Mouse (Mus musculus): ENCODE measurements around the gene Eps8l3. TPM values are rescaled to one million over a fixed set of nuclear protein-coding genes. Genes with fewer than 3 reads are reported as not detected.
"Not testable (repeated sequence)": the region's sequence is repeated elsewhere in the genome, so short reads cannot be mapped to it uniquely, and the experiment has no call there.

Eps8l3 gene
- polyA plus RNA-seq, 1 experiment = 0.72 TPM

GRCm38 (mm10) chr3:107873335-107874251, 3.4 kb upstream of the Eps8l3 start:
- 62% methylated on average over 24 of the region's 24 CpGs for WGBS
- H3K27me3 ChIP-seq (replicated peaks; ENCODE audit: control insufficient read depth, insufficient read depth, low read length) = no peaks in the 10 kb centered on the region
- peak; percentile 89 for DNase-seq
- no peak overlapping the region for H3K4me3 ChIP-seq (ENCODE audit: insufficient read depth, low read depth, low read length)
- TF ChIP-seq POLR2A (IDR thresholded peaks at IDR 0.05; ENCODE audit: low read depth, low read length) (no peak), CTCF (conservative IDR thresholded peaks at IDR 0.05; ENCODE audit: insufficient read depth, insufficient read length, low read depth, low read length) (no peak)
- H3K36me3 ChIP-seq (ENCODE audit: control insufficient read depth, insufficient read depth, low read length) = no peaks in the 10 kb centered on the region
- peaks cover 11% of the 10 kb centered on the region; the same call in 1 of the 2 replicates for H3K4me1 ChIP-seq (ENCODE audit: control insufficient read depth, insufficient read depth, low read length)
- H3K27ac ChIP-seq (ENCODE audit: insufficient read depth, low read depth, low read length) = no peak overlapping the region

GRCm38 (mm10) chr3:107875231-107875630, 1.8 kb upstream of the Eps8l3 start:
- Histone ChIP-seq H3K27me3 (replicated peaks; ENCODE audit: control insufficient read depth, insufficient read depth, low read length) (no peaks in the 10 kb centered on the region), H3K27ac (ENCODE audit: insufficient read depth, low read depth, low read length) (no peak overlapping the region), H3K4me3 (ENCODE audit: insufficient read depth, low read depth, low read length) (no peak overlapping the region), H3K36me3 (ENCODE audit: control insufficient read depth, insufficient read depth, low read length) (no peaks in the 10 kb centered on the region), H3K4me1 (ENCODE audit: control insufficient read depth, insufficient read depth, low read length) (peaks cover 8% of the 10 kb centered on the region; the same call in 1 of the 2 replicates)
- 60% methylated on average over 6 of the region's 6 CpGs for WGBS
- TF ChIP-seq CTCF (conservative IDR thresholded peaks at IDR 0.05; ENCODE audit: insufficient read depth, insufficient read length, low read depth, low read length) (no peak), POLR2A (IDR thresholded peaks at IDR 0.05; ENCODE audit: low read depth, low read length) (no peak)
- DNase-seq = no peak

- Histone ChIP-seq H3K36me3 (ENCODE audit: control insufficient read depth, insufficient read depth, low read length) (no peaks in the 10 kb centered on the region), H3K27ac (ENCODE audit: insufficient read depth, low read depth, low read length) (no peak overlapping the region), H3K27me3 (replicated peaks; ENCODE audit: control insufficient read depth, insufficient read depth, low read length) (no peaks in the 10 kb centered on the region), H3K4me1 (ENCODE audit: control insufficient read depth, insufficient read depth, low read length) (peaks cover 5% of the 10 kb centered on the region; the same call in 1 of the 2 replicates), H3K4me3 (ENCODE audit: insufficient read depth, low read depth, low read length) (no peak overlapping the region)
- TF ChIP-seq CTCF (conservative IDR thresholded peaks at IDR 0.05; ENCODE audit: insufficient read depth, insufficient read length, low read depth, low read length) (no peak), POLR2A (IDR thresholded peaks at IDR 0.05; ENCODE audit: low read depth, low read length) (no peak)
- DNase-seq = no peak
- 87% methylated on average over 12 of the region's 12 CpGs for WGBS
Observed at GRCm38 (mm10) chr3:107877747-107878736, 1.0 kb downstream of the Eps8l3 start.

- H3K36me3 ChIP-seq (ENCODE audit: control insufficient read depth, insufficient read depth, low read length) = no peaks in the 10 kb centered on the region
- no peak overlapping the region for H3K4me3 ChIP-seq (ENCODE audit: insufficient read depth, low read depth, low read length)
- no peak for DNase-seq
- TF ChIP-seq CTCF (conservative IDR thresholded peaks at IDR 0.05; ENCODE audit: insufficient read depth, insufficient read length, low read depth, low read length) = no peak
- no peak for TF ChIP-seq POLR2A (IDR thresholded peaks at IDR 0.05; ENCODE audit: low read depth, low read length)
- H3K27me3 ChIP-seq (replicated peaks; ENCODE audit: control insufficient read depth, insufficient read depth, low read length) = no peaks in the 10 kb centered on the region
- H3K4me1 ChIP-seq (ENCODE audit: control insufficient read depth, insufficient read depth, low read length) = peaks cover 11% of the 10 kb centered on the region
- no peak overlapping the region for H3K27ac ChIP-seq (ENCODE audit: insufficient read depth, low read depth, low read length)
- WGBS = 83% methylated on average over 9 of the region's 9 CpGs
Observed at GRCm38 (mm10) chr3:107887674-107888495, 10.9 kb downstream of the Eps8l3 start.

- not testable (repeated sequence) for H3K4me3 ChIP-seq (ENCODE audit: insufficient read depth, low read depth, low read length); H3K36me3 ChIP-seq (ENCODE audit: control insufficient read depth, insufficient read depth, low read length); H3K27me3 ChIP-seq (replicated peaks; ENCODE audit: control insufficient read depth, insufficient read depth, low read length)
- 55% methylated on average over 2 of the region's 2 CpGs for WGBS
- peaks cover 11% of the 10 kb centered on the region for H3K4me1 ChIP-seq (ENCODE audit: control insufficient read depth, insufficient read depth, low read length)
- 0 out of 2 replicates have a peak overlapping the region, but pooled peaks have one; percentile 44 for H3K27ac ChIP-seq (ENCODE audit: insufficient read depth, low read depth, low read length)
- DNase-seq = peak; percentile 76
Observed at GRCm38 (mm10) chr3:107889236-107889635, 12.2 kb downstream of the Eps8l3 start.

- Histone ChIP-seq H3K4me3 (ENCODE audit: insufficient read depth, low read depth, low read length) (peak overlapping the region; percentile 68), H3K4me1 (ENCODE audit: control insufficient read depth, insufficient read depth, low read length) (peaks cover 20% of the 10 kb centered on the region; the same call in 1 of the 2 replicates), H3K27ac (ENCODE audit: insufficient read depth, low read depth, low read length) (peak overlapping the region; percentile 26; the same call in 1 of the 2 replicates), H3K36me3 (ENCODE audit: control insufficient read depth, insufficient read depth, low read length) (no peaks in the 10 kb centered on the region), H3K27me3 (replicated peaks; ENCODE audit: control insufficient read depth, insufficient read depth, low read length) (no peaks in the 10 kb centered on the region)
- no peak for DNase-seq
- 6% methylated on average over 6 of the region's 6 CpGs for WGBS
- TF ChIP-seq POLR2A (IDR thresholded peaks at IDR 0.05; ENCODE audit: low read depth, low read length) (no peak), CTCF (conservative IDR thresholded peaks at IDR 0.05; ENCODE audit: insufficient read depth, insufficient read length, low read depth, low read length) (no peak)
Observed at GRCm38 (mm10) chr3:107895194-107895719, 18.2 kb downstream of the Eps8l3 start.
